Mouse (Mus musculus) kidney, adult 8-10 months (tissue): ENCODE results near the gene Sstr4.
A peak's percentile ranks its signal among the peaks of the same experiment; 100 is the strongest.

Source experiments
- DNase-seq, 2 experiments: peaks; one replicate each; pipeline ENCODE4 v3.0.0; 2022

Gene Sstr4

GRCm38 (mm10) chr2:148395131-148396051, at the start of gene Sstr4:
Gene Sstr4 (plus strand): TSS chr2:148395344.
- peak in 1 of 2 experiments; percentile 15 for DNase-seq

DNA sequence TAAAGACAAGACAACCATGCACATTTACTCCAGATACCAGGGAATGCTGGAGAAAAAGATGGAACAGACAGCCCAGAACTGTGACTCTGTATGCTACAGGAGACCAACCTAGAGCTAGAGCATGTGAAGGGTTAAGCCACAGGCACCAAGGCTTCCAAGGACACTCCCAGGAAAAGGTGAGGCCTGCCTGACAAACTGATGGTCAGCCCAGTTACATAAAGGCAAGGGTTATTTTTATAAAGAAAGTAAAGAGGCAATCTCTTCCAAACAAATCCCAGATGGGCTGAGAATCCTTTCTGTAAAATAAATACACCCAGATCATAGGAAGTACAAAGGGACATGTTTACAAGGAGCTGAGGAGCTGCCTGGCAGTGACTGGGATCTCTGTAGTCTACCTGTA, 49.8 kb upstream of the Sstr4 start:
- peak in 1 of 2 experiments; percentile 6 for DNase-seq

DNA sequence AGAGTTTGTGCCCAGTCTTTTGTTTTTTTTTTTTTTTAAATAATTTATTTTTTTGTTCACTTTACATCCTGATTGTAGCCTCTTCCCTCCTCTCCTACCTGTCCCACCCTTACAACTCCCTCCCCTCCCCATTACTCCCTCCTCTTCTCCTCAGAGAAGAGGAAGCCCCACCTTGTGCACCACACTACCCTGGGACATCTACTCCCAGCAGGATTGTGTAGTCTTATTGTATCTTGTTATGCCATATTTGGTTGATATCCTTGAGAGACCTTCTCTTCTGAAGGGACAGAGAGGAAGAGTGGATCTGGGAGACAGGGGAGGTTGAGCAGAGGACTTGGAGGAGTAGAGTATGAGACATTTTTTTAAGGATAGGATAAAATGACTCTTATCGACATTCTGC, 48.2 kb upstream of the Sstr4 start:
- no peak for DNase-seq

DNA sequence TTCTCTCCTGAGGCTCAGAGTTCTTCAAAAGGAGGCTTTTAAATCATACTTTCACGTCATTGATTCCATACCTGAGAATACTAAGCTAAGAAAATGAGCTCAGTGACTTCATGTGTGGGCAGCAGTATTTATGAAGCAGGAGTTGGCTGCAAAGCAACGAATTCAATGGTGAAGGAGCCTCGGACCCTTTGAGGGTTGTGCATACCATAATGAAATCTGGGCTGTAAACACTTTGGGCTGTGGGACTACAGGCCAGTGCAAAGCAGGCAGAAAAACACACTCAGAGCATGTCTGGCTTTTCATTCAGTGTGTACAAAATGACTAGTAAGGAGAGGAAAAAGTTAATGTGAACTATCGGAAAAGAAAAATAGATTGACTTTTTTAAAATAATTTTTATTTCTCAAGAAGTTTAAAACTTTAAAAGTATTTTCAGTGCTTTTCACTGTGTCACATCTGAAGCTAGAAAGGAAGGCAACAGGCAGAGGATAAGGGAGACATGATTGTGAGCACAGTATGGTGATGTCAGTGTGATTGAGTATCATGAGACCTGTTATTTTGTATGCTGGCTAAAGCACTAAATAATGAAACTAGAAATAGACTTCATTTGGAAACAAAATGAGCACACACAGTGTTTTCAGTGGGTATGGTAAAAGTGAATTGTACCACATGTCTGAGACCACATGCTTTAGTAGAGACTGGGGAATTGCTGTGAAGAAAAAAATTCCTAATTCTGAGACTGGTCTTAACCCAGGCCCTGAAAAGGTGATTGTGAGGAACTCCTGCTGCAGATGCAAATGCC, 45.4 kb upstream of the Sstr4 start:
- DNase-seq, result no peak

GRCm38 (mm10) chr2:148350460-148350859, 44.7 kb upstream of the Sstr4 start:
- no peak for DNase-seq

GRCm38 (mm10) chr2:148352655-148353054, 42.5 kb upstream of the Sstr4 start:
- no peak for DNase-seq

- DNase-seq, result no peak
Observed at GRCm38 (mm10) chr2:148357145-148357544, 38.0 kb upstream of the Sstr4 start.

- DNase-seq, result no peak
Observed at GRCm38 (mm10) chr2:148364536-148364935, 30.6 kb upstream of the Sstr4 start.

GRCm38 (mm10) chr2:148365227-148365626, 29.9 kb upstream of the Sstr4 start:
- no peak for DNase-seq

DNA sequence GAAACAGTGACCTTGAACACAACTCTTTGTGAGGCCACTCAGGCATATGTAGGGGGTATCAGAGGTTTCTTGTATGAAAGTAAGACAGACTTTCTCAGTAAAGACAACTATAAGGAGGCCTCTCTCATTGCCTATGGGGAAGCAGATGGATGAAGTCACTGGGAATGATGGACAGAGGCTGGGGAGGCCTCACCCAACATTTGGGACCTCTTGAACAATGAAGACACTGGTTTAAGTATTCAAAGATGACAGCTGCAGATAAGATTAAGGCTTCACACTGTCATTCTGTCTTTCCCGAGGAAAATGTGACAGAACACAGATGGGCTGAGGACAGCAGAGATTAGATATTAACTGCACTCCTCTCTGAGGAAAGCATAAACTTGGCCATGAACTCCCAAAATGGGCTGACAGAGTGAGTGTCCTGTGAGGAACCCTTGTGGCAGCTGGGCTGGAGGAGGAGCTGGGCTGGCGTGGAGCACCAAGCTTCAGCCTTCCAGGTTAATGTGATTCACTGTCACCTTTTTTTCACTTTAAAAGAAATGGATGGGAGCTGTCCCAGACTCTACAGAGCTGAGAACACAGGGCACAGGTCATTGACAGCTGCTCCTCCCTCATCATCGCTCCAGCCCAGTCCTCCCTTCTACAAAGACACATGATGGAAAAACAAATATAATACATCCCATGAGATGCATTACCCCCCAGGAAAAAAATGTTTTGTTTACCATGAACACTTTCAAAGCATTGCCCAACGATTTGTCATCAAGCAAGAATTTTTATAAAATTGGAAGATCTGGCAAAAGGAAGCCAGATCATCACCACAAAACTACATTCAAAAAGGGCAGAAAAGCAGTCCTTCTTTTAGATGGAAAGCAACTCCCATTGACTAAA, 23.2 kb upstream of the Sstr4 start:
- no peak for DNase-seq

DNA sequence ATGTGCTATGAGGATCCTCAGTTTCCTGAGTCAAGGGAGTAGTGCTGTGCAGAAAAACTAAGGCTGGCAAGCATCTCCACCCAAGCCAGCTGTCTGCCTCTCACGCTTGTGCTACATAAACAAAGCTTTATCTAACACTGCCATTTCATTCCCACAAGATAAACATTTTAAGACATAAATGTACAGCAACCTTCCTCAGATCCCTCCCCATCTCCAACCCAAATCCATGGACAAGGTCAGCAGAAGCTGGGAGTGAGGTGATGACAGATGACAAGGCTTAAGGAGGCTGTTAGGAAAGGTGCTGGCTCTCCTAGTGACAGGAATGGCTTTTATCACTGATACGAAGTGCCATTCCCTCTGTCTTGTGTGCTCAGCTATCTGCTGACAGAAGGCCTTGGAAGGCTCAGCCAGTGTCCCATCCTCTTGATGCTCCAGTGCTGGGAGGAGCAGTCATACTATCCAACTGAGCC, 21.5 kb upstream of the Sstr4 start:
- DNase-seq, result no peak

- DNase-seq, result peak in 1 of 2 experiments; percentile 35
Observed at GRCm38 (mm10) chr2:148375326-148376150, 19.6 kb upstream of the Sstr4 start.

GRCm38 (mm10) chr2:148378817-148379342, 16.3 kb upstream of the Sstr4 start:
- no peak for DNase-seq

- DNase-seq, result no peak
Observed at GRCm38 (mm10) chr2:148379899-148380413, 15.2 kb upstream of the Sstr4 start.

GRCm38 (mm10) chr2:148381076-148381475, 14.1 kb upstream of the Sstr4 start:
- no peak for DNase-seq

GRCm38 (mm10) chr2:148386476-148386875, 8.7 kb upstream of the Sstr4 start:
- DNase-seq, result no peak

DNA sequence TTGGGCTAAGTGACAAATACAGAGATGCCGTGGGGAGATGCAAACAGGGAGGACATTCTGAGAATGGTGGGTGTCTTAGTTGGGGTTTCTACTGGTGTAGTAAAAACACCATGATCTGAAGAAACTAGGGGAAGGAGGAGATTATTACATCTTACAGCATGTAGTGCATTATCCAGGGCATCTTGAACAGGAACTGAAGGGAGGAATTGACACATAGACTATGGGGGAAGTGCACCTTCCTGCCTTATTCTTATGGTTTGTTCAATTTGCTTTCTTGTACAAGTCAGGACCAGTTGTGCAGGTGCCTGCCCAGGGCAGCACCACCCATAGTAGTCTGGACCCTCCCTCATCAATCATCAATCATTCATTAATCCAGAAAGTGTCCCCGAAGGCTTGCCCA, 8.2 kb upstream of the Sstr4 start:
- DNase-seq, result no peak

DNA sequence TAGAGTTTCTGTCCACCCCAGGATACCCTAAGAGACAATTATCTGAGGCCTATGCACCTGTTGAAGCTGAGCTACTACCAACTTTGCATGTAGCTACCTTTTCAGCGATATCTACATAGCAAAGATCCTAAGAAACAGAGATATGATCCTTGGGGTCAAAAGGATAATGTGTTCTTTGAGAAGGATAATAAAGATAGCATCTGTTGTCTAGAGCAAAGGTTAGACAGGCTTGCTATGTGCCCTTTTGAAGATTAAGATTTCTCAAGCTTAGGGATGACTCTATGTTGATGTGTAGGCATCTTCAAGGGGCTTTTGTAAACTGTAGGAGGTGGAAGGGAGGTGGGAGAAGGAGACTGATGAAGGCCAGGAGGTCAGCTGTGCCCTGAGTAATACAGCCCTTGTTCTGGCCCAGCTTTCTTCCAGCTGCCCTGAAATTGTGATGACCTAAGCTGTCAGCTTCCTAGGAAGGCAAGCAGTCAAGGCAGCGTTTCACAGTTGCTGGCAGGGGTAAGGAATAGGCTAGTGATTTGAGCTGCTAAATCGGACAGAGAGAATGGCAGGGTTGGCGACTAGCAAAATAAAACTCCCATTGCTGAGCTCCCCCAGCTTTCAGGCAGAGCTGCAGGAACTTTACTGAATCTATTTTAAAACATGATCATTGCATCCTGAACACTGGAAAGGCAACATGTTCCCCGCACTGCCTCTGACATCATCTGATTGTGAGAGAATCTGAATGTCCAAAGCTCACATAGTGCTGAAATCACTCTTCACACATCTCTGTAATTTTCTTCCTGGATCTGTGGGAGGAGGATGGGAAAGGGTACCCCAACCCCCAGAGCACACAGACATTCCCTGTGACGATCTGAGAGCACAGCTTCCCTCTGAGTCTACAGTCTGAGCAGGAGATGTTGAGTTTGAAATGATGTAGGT, 7.2 kb upstream of the Sstr4 start:
- DNase-seq, result no peak

DNA sequence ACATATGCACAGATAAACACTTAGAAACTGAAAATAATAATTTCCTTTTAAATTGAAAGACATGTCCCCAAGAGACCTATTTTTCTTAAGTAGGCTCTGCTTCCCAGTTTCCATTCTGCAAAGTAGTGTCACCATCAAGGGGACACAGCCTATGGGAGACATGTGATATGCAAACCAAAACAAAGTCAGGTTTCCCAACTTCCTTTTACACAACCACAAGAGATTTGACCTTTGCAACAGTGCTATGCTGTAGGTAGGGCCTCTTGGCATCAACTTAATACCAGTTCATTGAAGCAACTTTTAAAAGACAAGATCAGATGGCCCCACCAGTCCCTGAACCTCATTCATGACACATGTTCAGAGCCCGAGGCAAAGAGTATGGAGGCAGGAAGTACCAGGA, 2.0 kb upstream of the Sstr4 start:
- DNase-seq, result no peak

DNA sequence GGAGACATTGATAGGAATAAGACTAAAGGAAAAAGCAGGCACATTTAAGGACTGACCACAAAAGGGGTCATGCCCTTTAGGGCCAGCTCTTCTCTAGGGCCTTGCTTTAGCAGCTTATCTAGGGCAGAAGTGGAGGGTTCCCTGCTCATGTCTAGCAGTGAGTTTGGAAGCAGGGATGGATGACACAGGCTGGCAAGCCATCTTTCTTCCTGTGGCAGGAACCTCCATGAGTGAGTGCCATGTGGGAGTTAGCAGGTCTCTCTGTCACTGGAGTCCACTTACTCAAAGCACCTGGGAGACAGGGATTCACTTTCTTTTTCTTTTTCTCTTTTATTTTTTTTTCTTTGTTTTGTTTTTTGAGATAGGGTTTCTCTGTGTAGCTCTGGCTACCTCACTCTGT, 1.3 kb upstream of the Sstr4 start:
- DNase-seq, result no peak
